Mouse (Mus musculus): ENCODE measurements around the gene Rufy2. TPM values are rescaled to one million over a fixed set of nuclear protein-coding genes. Genes with fewer than 3 reads are reported as not detected.

Gene Rufy2
- total RNA-seq, 1 experiment from 2014 or later = 34.0 TPM

DNA sequence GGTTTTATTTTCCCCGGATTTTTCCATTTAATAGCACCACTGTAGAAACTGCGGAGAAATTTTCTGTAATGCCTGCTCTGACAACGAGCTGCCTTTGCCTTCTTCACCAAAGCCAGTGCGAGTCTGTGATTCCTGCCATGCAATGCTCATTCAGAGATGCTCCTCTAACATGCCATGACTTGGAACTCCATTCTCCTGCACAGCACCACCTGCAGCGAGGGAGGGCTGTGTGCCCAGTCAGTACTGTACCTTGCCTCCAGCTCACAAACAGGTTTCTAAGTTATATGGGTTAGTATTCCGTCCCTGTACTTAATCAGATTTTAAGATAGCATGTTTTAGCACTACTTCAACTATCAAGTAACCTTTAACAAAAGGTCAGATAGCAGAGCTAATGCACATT, 31.5 kb downstream of the Rufy2 start:
- ATAC-seq (ENCODE audit: extremely low read depth, insufficient number of reproducible peaks, low FRiP score, poor library complexity, severe bottlenecking) = no peak

DNA sequence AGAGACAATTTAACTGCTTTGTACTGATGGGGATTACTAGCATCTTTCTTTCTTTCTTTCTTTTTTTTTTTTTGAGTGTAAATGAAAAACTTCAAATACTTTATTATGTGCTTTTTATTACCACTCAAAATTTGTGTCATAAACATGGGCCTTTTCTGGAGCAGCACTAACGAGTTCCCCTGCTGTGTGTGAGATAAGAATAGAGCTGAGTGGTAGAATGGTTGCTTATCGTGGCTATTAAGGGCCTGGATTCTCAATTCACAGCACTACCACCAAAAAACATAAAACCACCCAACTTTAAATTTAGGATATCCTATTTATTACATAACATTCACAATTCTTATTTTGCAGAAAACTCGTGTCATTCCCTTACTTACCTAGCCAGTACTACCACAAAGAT, 33.5 kb downstream of the Rufy2 start:
- ATAC-seq (ENCODE audit: extremely low read depth, insufficient number of reproducible peaks, low FRiP score, poor library complexity, severe bottlenecking) = no peak

DNA sequence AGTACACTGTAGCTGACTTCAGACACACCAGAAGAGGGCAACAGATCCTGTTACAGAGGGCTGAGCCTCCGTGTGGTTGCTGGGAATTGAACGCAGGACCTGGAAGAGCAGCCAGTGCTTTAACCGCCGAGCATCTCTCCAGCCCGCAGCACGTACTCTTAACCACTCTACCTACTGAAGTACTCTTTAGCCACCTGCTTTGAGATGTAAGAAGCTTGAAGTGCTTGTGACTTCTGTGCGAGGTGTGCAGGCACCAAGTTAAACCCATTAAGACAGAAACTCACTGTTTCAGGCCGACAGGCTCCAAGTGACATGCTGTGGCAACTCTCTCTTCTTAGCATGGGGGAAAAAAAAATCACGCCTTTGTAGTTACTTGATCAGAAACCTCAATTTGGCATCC, 34.1 kb downstream of the Rufy2 start:
- no peak for ATAC-seq (ENCODE audit: extremely low read depth, insufficient number of reproducible peaks, low FRiP score, poor library complexity, severe bottlenecking)

DNA sequence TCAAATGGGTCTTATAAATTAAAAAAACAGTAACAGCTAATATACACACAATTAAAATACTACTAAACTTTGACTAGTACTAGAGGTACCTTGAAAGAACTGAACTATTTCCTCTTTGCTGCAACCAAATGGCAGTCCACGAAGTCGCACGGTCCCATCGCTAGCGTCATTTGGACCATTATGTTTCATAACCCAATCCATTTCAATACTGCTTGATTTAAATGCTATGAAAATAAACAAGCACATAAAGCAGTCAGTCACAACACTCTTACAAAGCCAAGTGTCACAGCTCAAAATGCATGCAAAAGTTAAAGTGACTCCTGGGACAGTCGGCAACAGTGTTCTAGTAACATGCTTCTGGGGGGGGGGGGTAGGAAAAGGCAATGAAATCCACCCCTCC, 39.3 kb downstream of the Rufy2 start:
- ATAC-seq (ENCODE audit: extremely low read depth, insufficient number of reproducible peaks, low FRiP score, poor library complexity, severe bottlenecking) = no peak

DNA sequence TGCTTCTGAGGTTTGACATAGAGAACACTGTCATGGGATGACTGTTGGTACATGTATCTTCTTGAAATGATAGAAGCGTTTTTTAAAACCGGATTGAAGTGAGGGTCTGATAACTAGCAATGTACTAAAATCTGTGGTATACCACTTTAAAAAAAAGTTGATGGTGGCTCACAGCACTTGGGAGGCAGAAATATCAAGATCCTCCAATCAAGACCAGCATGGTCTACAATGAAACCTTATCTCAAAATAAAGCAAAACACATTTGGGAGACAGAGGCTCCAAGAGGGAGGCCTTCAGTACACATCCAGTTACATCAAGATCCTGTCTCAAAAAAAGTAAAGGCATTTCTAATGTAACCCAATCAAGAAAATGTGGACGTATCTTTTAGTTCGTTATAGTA, 41.7 kb downstream of the Rufy2 start:
- no peak for ATAC-seq (ENCODE audit: extremely low read depth, insufficient number of reproducible peaks, low FRiP score, poor library complexity, severe bottlenecking)

DNA sequence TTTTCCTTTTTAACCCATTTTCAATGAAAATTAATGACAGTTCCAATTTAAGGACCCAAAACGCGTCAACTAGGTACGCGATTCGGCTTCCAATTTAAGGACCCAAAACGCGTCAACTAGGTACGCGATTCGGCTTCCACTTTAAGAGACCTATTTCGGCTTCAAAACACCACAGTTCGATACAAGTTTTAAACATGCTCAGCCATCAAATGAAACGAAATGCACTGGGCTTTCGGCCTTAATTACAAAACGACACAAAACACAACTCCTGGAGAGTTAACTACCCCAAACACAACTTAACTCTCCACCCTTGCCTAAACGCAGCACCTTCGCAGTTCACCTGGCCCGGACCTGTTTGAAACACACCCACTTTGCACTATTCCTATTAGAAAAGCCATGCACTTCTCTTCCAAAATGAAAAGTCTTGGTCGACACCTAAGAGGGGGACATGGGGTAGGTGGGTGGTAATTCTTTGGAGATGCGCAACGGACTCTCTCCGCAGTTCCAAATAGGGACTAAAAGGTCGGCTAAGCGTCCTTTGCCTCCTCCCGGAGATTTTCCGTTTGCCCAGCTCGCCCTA, 42.6 kb downstream of the Rufy2 start:
- no peak for ATAC-seq (ENCODE audit: extremely low read depth, insufficient number of reproducible peaks, low FRiP score, poor library complexity, severe bottlenecking)

DNA sequence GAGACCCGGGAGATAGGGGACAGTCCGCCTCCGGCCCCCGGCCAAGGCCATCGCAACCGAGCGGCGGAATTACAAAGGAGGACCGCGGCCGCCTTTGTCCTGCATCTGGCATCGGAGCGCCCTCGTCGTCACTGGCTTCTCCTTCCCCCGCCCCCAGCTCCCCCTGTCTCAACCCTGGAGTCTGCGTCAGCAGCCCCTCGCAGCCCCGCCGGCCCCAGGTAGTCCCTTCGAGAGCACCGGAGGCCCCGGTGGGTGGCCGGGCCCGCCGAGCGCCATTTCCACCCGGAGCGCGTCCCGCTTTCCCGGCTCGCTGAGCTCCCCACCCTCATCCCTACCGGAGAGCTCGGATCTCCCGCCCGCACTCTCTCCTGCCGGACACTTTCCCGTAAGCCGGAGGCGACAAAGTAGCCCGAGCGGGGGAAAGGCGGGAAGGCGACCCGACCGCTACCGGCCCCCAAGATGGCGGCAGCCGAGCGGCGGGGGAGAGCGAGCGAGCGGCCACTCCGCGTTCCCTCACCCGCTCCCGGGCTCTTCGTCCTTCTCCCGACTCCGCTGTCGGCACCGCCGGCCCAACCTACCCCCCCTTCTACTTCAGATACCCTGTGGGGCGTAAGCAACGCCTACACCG, 43.2 kb downstream of the Rufy2 start:
- ATAC-seq (ENCODE audit: extremely low read depth, insufficient number of reproducible peaks, low FRiP score, poor library complexity, severe bottlenecking) = 0 out of 2 replicates have a peak, but pooled peaks have one; percentile 9

DNA sequence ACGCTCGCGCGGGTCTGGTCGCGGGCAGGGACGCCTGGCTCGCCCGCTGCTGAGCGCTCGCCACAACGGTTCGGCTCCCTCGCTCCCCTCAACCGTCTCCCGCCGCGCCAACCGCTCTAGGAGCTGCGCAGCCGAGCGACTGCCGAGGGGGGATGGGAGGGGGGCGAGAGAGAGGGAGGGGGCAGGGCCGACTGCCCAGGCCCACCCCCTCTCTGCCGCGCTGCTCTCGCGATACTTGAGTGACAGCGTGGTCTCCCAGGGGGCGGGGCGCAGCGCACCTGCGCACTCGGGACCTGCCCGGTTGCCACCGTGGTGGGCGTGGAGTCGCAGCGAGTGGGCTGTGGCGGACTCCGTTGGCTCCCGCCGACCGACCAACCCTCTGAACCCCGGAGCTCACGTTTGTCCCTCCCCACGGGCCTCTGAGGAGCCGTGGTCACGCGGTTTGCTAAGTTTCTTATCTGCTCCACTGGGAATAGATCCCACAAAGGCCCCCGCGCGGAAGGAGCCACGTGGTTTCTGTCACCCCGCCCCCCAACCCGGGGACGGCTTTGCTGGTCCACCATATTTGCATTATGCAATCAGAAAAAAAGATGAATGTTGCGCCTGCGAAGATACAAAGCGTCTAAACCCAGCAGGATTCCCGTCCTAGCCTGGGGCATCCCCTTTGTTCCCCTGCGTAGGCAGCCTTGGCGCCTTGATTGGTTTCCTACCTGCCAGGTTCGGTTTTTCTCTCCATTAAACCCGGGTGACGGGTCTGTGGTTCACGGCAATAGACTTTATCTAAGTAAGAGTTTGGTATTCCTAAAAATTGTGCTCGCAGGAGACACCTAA, 43.9 kb downstream of the Rufy2 start, which contains the start of the genes Hnrnph3 and Pbld2:
TSS of gene Hnrnph3 (minus strand) at position 469 of the 831 bp plus-strand sequence.
TSS of gene Pbld2 (plus strand) at position 567 of the 831 bp plus-strand sequence.
- peak; percentile 79 for ATAC-seq (ENCODE audit: extremely low read depth, insufficient number of reproducible peaks, low FRiP score, poor library complexity, severe bottlenecking)

DNA sequence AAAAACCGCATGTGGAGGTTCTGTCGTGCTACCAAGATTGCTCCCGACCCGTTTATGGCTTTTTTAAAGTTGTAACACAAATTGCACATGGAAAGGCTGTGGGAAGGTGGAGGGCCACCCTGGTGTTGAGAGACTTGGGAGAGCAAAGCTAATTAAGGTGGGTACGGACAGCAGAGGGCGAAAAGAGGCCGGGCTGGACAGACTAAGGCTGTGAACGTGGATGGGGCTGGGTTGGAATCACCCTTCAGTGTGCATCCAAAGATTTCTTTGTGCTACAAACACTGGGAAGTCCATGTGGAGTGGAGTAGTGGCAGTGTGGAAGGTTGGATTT, 44.5 kb downstream of the Rufy2 start:
- ATAC-seq (ENCODE audit: extremely low read depth, insufficient number of reproducible peaks, low FRiP score, poor library complexity, severe bottlenecking) = no peak

DNA sequence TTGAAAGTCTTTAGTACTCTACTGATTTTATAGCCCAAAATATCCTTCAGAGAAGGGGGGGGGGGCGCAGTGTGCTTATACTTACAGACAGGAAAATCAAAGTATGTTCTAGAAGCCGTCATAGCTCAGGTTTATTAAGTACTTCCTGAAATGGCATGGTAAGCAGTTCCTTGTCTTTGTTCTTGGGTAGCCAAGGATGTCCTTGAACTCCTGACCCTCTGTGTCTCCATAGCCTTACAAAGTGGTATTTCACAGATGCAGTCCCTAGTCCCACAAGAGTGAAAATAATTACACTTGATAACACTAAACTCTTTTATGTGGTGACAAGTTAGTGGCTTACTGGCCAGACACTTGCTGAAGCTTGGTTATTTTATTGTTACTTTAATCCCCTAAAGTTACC, 45.0 kb downstream of the Rufy2 start:
- no peak for ATAC-seq (ENCODE audit: extremely low read depth, insufficient number of reproducible peaks, low FRiP score, poor library complexity, severe bottlenecking)

DNA sequence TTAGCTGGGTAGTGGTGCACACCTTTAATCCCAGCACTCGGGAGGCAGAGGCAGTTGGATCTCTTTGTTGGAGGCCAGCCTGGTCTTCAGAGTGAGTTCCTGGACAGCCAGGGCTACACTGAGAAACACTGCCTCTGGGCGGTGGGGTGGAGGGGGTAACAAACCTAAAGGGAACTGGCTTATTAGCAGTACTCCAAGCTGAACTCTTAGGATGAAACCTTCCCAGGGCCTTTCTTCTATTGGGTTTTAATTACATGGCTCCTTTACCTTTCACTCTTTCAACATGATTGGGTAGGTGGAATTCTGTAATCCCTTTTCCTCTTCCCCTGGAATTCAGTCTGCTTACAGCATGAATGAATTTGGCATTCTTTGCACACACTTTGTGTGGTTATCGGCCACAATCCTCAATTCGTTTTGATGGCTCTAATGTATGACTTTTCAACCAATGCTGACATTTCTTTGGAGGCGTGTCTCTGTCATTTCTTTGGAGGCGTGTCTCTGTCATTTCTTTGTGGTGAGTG, 45.5 kb downstream of the Rufy2 start:
- ATAC-seq (ENCODE audit: extremely low read depth, insufficient number of reproducible peaks, low FRiP score, poor library complexity, severe bottlenecking) = no peak

DNA sequence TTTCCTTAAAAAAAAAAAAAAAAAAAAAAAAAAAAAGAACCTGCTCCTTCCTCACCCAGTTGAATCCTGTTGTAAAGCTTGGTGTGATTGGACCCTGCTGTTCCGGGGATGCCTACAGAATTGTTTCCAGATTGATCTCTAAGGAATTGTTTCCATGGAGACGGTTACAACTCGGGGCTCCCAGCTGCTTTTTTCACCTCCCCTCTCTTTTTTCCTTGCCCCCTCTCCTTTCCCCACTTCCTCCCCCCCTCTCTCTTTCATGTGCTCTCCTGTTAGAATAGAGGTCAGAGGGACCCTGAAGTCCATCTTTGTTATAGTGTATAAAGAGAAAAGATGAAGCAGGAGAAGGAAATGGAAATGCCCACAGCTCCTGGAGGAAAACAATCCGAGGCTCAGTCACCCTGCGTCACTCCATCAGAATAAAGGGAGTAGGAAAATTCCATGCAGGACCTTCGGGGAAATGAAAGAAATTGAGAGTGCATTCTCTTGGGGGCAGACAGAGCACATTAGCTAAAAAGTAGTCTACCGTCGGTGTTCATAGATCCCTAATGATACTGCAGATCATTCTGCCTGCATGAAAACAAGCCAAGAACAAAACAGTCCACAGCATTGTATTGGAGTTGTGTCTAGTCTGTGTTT, 46.3 kb downstream of the Rufy2 start:
- no peak for ATAC-seq (ENCODE audit: extremely low read depth, insufficient number of reproducible peaks, low FRiP score, poor library complexity, severe bottlenecking)

DNA sequence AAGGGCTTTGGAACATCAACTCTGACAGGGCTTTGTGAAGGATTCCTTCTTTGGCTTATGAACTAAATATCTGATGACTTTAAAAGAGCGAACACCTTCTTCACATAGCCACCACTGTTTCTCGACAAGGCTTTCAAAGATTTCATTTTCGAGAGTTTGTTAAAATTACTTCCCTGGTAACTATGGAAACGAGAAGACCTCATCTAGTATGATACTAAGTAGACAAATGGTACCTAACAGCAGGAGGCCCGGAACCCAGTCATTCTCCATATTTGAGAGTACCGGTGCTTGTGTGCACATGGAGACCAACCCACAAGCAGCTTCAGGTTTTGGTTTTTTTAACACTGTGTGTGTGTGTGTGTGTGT, 46.8 kb downstream of the Rufy2 start:
- ATAC-seq (ENCODE audit: extremely low read depth, insufficient number of reproducible peaks, low FRiP score, poor library complexity, severe bottlenecking) = no peak

DNA sequence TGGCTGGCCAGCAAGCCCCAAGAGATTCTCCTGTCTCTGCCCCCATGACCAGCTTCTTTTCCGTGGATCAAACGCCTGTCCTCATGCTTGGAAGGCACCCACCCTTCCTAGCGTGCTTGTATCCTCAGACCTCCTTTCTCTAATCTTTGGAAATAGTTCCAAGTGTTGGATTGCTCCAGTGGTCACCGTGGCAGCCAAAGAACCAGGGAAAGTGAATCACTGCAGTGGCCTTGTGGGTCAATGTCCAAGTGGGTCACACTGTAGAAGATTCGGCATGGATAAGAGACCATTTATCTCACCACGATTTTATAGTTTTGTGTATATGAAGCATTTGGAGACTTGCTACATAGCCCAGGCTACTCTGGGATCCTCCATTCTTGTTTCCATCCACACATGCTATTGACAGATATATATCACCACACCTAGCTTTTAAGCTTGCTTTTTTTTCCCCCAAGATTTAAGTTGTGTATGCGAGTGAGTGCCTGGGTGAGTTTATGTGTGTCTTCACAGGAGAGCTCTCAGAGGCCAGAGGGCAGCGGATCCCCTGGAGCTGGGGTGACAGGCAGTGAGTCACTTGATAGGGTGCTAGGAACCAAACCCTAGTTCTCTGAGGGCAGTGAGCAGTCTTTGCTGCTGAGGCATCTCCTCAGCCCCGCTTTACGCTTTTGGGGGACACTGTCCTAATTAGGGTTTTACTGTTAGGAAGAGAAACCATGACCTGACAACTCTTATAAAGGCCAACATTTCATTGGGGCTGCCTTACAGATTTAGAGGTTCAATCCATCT, 47.5 kb downstream of the Rufy2 start:
- ATAC-seq (ENCODE audit: extremely low read depth, insufficient number of reproducible peaks, low FRiP score, poor library complexity, severe bottlenecking) = no peak

DNA sequence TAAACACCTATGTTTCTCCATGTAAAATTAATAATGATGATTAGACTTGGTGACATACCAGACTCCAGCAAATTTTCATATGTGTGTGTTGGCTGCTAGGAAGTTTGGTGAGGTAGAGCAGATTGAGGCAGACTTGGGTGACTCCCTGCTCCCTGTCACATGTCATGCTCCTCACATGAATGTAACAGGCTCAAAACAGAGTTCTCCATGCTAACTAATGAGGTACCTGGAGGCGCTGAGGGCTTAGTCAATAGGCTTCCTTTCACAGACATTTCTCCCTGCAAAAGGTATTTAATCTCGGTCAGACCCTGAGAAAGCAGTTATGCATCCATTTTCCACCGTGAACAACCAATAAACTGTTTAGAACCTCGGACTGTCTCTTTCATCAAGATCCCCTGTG, 48.4 kb downstream of the Rufy2 start:
- ATAC-seq (ENCODE audit: extremely low read depth, insufficient number of reproducible peaks, low FRiP score, poor library complexity, severe bottlenecking) = no peak

DNA sequence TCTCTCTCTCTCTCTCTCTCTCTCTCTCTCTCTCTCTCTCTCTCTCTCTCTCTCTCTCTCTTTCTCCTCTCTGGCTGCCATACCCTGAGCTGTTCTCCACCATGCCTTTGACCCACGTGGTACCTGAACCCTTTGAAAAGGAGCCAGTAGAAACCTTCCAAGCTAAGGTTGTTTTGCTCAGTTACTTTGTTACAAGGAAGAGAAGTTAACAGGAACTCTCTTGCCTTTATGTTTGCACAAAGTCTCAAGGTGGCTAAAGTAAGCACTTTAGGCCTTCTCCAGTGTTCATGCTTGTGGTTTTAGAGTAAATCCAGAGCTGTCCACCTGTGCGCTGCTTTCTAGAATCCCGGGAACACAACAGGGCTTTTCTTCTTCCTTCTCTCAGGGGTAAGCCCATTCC, 52.2 kb downstream of the Rufy2 start:
- no peak for ATAC-seq (ENCODE audit: extremely low read depth, insufficient number of reproducible peaks, low FRiP score, poor library complexity, severe bottlenecking)

DNA sequence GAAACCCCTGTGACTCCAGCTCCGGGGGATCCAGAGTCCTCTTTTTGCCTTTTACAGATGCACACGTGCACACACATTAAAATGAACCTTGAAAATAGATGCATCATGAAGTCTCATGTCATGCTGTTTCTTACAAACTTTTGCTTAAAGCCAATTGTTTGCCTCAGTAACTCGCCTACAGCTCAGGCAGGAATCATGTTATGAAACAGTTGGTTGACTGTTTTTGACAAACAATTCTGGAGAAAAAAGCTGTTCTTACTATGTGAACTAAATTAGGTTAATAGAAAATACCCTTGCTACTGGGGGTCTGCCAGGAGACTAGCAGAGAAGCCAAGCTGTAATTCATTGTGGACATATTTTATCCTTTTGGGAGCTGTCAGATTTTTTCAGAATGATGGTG, 52.9 kb downstream of the Rufy2 start:
- ATAC-seq (ENCODE audit: extremely low read depth, insufficient number of reproducible peaks, low FRiP score, poor library complexity, severe bottlenecking) = no peak

DNA sequence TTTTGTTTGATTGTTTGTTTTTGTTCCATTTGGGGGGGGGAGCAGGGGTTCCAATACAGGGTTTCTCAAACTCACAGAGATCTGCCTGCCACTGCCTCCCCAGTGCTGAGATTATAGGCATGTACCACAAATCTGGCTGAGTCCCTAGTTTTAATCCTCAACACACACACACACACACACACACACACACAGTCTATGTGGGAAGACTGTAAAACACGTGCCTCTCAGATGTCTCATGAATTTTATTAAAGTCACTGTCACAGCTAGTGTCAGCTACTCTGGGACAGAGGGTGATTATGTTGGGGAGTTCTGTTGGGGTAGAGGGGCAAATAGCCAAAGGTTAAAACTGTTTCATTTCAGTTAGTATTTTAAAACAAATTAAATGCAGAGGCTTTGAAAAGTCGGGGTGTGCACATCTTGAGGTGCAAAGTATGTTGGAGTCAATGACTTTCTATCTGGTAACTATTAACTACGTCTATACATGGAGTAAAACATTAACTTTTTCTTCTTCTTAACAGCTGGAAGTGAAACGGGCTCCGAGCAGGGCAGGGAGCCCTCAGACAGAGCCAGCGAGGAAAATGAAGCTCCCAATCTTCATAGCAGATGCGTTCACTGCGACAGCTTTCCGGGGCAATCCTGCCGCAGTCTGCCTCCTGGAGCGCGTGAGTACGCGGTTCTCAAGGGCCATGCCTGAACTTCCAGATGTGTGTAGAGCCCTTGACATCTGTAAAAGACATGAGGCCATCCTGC, 58.7 kb downstream of the Rufy2 start:
- no peak for ATAC-seq (ENCODE audit: extremely low read depth, insufficient number of reproducible peaks, low FRiP score, poor library complexity, severe bottlenecking)
